Mouse (Mus musculus) forebrain, embryonic 11.5 days (tissue): ENCODE data around the gene Klhdc8b. TPM values are rescaled to one million over a fixed set of nuclear protein-coding genes. Genes with fewer than 3 reads are reported as not detected.

ENCODE experiments used
- ATAC-seq: fragments of 200-750 bp; cut with Nextera tagmentation; replicated peaks from 2 replicates; pipeline ENCODE4 v1.8.0; 2017; ENCODE audit warnings: moderate TSS enrichment; ENCODE audit not compliant: low FRiP score
- DNase-seq: peaks from one replicate; pipeline ENCODE4 v3.0.0-alpha.2; 2017; ENCODE audit warnings: low spot score
- H3K27ac ChIP-seq: fragments of 300-500 bp; sonication (generic); 2 replicates; pipeline ENCODE4 v1.5.1; 2014; ENCODE audit warnings: low read depth, low read length
- H3K27me3 ChIP-seq: fragments of 300-500 bp; sonication (generic); 2 replicates; pipeline ENCODE4 v1.6.1; 2014; ENCODE audit warnings: mild to moderate bottlenecking, low read length, mixed read lengths; ENCODE audit not compliant: control insufficient read depth, insufficient read depth
- H3K36me3 ChIP-seq: fragments of 300-500 bp; sonication (generic); 2 replicates; pipeline ENCODE4 v1.6.1; 2014; ENCODE audit warnings: mild to moderate bottlenecking, low read length, moderate library complexity, mixed read lengths; ENCODE audit not compliant: control insufficient read depth, insufficient read depth
- H3K4me1 ChIP-seq: fragments of 300-500 bp; sonication (generic); replicated peaks from 2 replicates; pipeline ENCODE4 v1.6.1; 2014; ENCODE audit warnings: low read length, mixed read lengths; ENCODE audit not compliant: control insufficient read depth, insufficient read depth
- H3K4me2 ChIP-seq: fragments of 300-500 bp; sonication (generic); 2 replicates; pipeline ENCODE4 v1.6.1; 2014; ENCODE audit warnings: low read depth, mild to moderate bottlenecking, low read length, moderate library complexity, mixed read lengths; ENCODE audit not compliant: severe bottlenecking
- H3K4me3 ChIP-seq: fragments of 300-500 bp; sonication (generic); 2 replicates; pipeline ENCODE4 v1.5.1; 2014; ENCODE audit warnings: low read depth, low read length
- H3K9ac ChIP-seq: fragments of 300-500 bp; sonication (generic); 2 replicates; pipeline ENCODE4 v1.6.1; 2014; ENCODE audit warnings: low read length
- H3K9me3 ChIP-seq: fragments of 300-500 bp; sonication (generic); 2 replicates; pipeline ENCODE4 v1.6.1; 2016; ENCODE audit warnings: low read length, mixed read lengths; ENCODE audit not compliant: control insufficient read depth
- WGBS: fragments of 180-500 bp; shearing (Covaris S2); extraction: QIAGEN DNeasy Blood & Tissue Kit; methylation state at CpG from one replicate; pipeline ENCODE4 v1.1.7; 2014; 5-methylcytosine and 5-hydroxymethylcytosine counted together
- polyA plus RNA-seq: library from polyadenylated mRNA; unstranded; fragments of >200 nt; fragmentation: Nextera tagmentation; extraction: Ambion mirVana; gene quantifications from 2 replicates; pipeline ENCODE4 v1.2.1, GENCODE M21; 2014

Klhdc8b gene
- polyA plus RNA-seq, 1 experiment from 2014 or later = 49.5 TPM

DNA sequence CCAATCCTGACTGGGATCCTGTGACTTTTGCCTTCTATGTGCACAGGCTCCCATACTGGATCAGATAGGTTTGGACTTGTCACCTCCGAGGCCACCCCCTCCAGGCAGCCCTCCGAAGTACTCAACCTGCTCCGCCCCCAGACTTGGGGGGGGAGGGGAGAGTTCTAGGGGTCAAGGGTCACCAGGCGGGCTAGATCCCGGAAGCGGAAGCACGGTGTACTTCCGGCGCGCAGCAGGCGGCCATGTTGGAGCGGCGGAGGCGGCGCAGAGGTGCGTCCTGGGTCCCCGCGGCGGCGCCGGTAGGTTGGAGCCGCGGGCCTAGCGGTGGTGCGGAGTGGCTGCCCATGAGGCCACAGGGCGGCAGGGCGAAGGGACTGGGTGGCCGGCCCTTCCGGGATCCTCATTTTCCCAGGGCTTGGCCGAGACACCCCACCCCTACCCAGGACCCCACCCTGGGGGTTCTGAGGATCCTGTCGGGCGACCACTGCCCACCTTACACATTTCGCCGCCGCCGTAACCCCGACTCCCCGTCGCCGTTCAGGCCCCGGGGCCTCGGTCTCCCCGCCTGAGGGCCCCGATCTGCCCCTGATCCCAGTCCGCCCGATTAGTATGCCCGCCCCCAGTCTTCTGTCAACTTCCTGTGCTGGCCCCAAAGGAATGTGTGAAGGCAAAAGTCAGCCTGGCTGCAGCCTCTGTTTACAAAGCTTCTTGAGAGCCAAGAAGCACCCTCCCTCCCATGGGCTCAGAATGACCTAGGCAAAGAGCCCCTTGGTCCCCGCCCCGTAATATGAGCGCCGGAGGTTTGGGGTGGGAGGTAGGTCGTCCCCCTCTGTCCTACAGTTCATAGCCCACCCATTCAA is 832 bp downstream of the Klhdc8b start, which contains the start of gene Ccdc71:
Ccdc71 (plus strand) TSS at position 209 of the 860 bp plus-strand sequence.
- Histone ChIP-seq H3K36me3 (peaks cover 12% of the 10 kb centered on the region; the same call in 1 of the 2 replicates), H3K4me1 (peaks cover 4% of the 10 kb centered on the region; the same call in 1 of the 2 replicates), H3K27ac (peak within 1 kb of the TSS; percentile 55; the same call in 1 of the 2 replicates), H3K9ac (peak within 1 kb of the TSS; percentile 86), H3K4me3 (peak within 1 kb of the TSS; percentile 91), H3K27me3 (no peaks in the 10 kb centered on the region), H3K9me3 (no peaks in the 10 kb centered on the region), H3K4me2 (peak within 1 kb of the TSS; percentile 92)
- peak; percentile 86 for ATAC-seq
- WGBS = 1% methylated on average over 52 of the region's 52 CpGs
- DNase-seq = peak; percentile 90

DNA sequence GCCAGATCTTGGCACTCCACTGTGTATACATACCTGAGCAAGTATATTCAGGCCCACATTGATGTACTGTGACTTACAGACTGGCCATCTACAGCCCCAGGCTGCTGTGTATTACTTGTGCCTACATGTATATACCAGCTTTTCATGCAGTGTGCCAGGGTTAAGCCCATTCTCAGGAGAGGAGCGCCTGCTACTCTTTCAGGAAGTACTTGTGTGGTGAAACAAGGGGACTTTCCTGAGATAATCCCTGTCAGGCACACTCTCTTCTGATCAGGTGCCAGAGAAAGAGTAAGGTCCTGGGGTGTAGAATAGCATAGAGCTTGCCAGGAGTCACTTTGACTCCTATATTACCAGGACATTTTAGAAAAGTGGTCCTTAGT is 1.5 kb downstream of the Klhdc8b start:
- peaks cover 4% of the 10 kb centered on the region; the same call in 1 of the 2 replicates for H3K4me1 ChIP-seq
- WGBS = 89% methylated on average over 1 of the region's 1 CpGs
- no peaks in the 10 kb centered on the region for H3K27me3 ChIP-seq
- H3K9ac ChIP-seq = no peak overlapping the region
- H3K36me3 ChIP-seq = peaks cover 12% of the 10 kb centered on the region; the same call in 1 of the 2 replicates
- peak overlapping the region; percentile 91 for H3K4me3 ChIP-seq
- no peak overlapping the region for H3K27ac ChIP-seq
- peak; percentile 37; the same call in 1 of the 2 replicates for ATAC-seq
- H3K9me3 ChIP-seq = no peaks in the 10 kb centered on the region
- no peak for DNase-seq
- peak overlapping the region; percentile 28; the same call in 1 of the 2 replicates for H3K4me2 ChIP-seq

DNA sequence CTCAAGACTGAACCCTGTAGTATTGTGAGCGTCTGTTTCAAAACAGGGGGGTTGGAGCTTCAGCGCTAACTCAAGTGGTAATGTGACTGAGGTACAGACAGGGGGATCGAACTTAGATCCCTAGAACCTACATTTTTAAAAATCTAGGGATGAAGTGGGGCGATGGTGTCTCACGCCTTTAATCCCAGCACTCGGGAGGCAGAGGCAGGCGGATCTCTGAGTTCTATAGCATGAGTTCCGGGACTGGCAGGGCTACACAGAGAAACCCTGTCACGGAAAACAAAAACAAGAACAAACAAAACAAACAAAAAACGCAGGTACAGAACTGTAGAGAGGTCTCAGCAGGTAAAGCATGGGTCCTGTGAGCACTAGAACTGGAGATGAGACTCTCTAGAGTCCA is 4.4 kb downstream of the Klhdc8b start:
- no peak overlapping the region for H3K27ac ChIP-seq
- ATAC-seq = no peak
- no peak overlapping the region for H3K4me3 ChIP-seq
- H3K4me2 ChIP-seq = no peak overlapping the region
- no peaks in the 10 kb centered on the region for H3K27me3 ChIP-seq
- WGBS = 87% methylated on average over 10 of the region's 10 CpGs
- no peaks in the 10 kb centered on the region for H3K9me3 ChIP-seq
- H3K36me3 ChIP-seq = no peaks in the 10 kb centered on the region
- DNase-seq = no peak
- peaks cover 10% of the 10 kb centered on the region; the same call in 1 of the 2 replicates for H3K4me1 ChIP-seq
- no peak overlapping the region for H3K9ac ChIP-seq

- Histone ChIP-seq H3K4me1 (peaks cover 9% of the 10 kb centered on the region; the same call in 1 of the 2 replicates), H3K4me2 (no peak overlapping the region), H3K27ac (no peak overlapping the region), H3K9me3 (no peaks in the 10 kb centered on the region), H3K4me3 (no peak overlapping the region), H3K9ac (no peak overlapping the region), H3K27me3 (no peaks in the 10 kb centered on the region), H3K36me3 (no peaks in the 10 kb centered on the region)
- ATAC-seq (no peak), DNase-seq (no peak)
- WGBS = 83% methylated on average over 12 of the region's 12 CpGs
Observed at GRCm38 (mm10) chr9:108455747-108456571, 5.4 kb downstream of the Klhdc8b start.

DNA sequence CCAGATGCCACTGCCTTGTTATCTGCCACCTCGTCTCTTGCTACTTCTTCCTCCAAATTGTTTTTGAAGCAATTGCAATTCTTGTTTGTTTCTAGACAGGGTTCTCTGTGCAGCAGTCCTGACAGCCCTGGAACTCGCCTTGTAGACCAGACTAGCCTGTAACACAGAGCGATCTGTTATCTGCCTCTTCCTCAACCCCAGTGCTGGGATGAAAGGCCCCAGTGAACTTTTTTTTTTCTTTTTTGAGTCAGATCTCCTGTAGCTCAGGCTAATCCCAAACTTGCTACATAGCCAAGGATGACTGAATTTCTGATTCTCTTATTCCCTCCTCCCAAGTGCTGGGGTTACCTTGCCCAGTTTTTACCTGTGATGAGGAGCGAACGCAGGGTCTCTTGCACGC is 7.0 kb downstream of the Klhdc8b start:
- no peaks in the 10 kb centered on the region for H3K9me3 ChIP-seq
- H3K27me3 ChIP-seq = no peaks in the 10 kb centered on the region
- no peak overlapping the region for H3K4me3 ChIP-seq
- peaks cover 17% of the 10 kb centered on the region for H3K4me1 ChIP-seq
- no peak overlapping the region for H3K4me2 ChIP-seq
- no peak overlapping the region for H3K27ac ChIP-seq
- WGBS = 85% methylated on average over 6 of the region's 6 CpGs
- no peak overlapping the region for H3K9ac ChIP-seq
- no peak for DNase-seq
- no peak for ATAC-seq
- H3K36me3 ChIP-seq = no peaks in the 10 kb centered on the region

GRCm38 (mm10) chr9:108453458-108453857 is 7.9 kb downstream of the Klhdc8b start:
- DNase-seq = no peak
- no peak overlapping the region for H3K4me3 ChIP-seq
- peaks cover 22% of the 10 kb centered on the region for H3K4me1 ChIP-seq
- H3K36me3 ChIP-seq = no peaks in the 10 kb centered on the region
- 81% methylated on average over 4 of the region's 4 CpGs for WGBS
- H3K27ac ChIP-seq = no peak overlapping the region
- no peak overlapping the region for H3K4me2 ChIP-seq
- H3K9me3 ChIP-seq = no peaks in the 10 kb centered on the region
- no peaks in the 10 kb centered on the region for H3K27me3 ChIP-seq
- no peak for ATAC-seq
- no peak overlapping the region for H3K9ac ChIP-seq

GRCm38 (mm10) chr9:108452911-108453310 is 8.5 kb downstream of the Klhdc8b start:
- H3K36me3 ChIP-seq = peaks cover 3% of the 10 kb centered on the region; the same call in 1 of the 2 replicates
- H3K9ac ChIP-seq = peak overlapping the region; percentile 68
- DNase-seq (no peak), ATAC-seq (no peak)
- WGBS = 50% methylated on average over 6 of the region's 6 CpGs
- no peaks in the 10 kb centered on the region for H3K9me3 ChIP-seq
- peak overlapping the region; percentile 55 for H3K4me3 ChIP-seq
- H3K4me2 ChIP-seq = peak overlapping the region; percentile 95
- H3K4me1 ChIP-seq = peaks cover 22% of the 10 kb centered on the region
- no peak overlapping the region for H3K27ac ChIP-seq
- no peaks in the 10 kb centered on the region for H3K27me3 ChIP-seq

DNA sequence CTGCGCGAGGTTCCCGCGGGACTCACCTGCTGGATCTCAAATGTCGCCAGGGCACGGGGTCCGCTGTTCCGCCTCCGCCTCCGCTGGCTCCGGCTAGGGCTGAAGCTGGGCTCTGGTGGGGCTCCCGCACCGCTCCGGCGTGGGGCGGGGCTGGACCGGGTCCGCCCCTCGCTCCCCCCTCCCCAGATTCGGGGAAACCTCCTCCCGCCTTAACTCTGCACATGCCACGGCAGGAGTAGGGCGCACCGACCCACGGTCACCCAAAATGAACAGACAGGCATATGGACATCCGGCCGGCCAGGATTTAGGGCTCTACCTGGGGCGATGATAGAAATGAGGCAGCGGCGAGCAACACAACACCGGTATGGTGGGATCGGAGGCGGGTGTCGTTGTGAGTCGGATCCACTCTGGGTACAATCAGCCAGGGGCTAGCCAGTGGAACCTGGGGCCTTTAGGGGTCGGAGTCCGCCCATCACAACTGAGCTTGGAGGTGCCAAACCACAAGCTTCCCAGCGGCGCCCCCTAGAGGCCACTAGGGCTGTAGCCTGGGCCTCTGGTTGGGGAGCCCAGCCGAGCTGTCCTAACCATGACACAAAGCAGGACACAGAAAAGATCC is 9.0 kb downstream of the Klhdc8b start:
- ATAC-seq (peak; percentile 73), DNase-seq (peak; percentile 97)
- under 1% methylated on average over 40 of the region's 40 CpGs for WGBS
- Histone ChIP-seq H3K27ac (peak overlapping the region; percentile 5; the same call in 1 of the 2 replicates), H3K4me3 (peak overlapping the region; percentile 55), H3K27me3 (no peaks in the 10 kb centered on the region), H3K4me2 (peak overlapping the region; percentile 95), H3K4me1 (peaks cover 22% of the 10 kb centered on the region), H3K9me3 (no peaks in the 10 kb centered on the region), H3K9ac (peak overlapping the region; percentile 68), H3K36me3 (peaks cover 3% of the 10 kb centered on the region; the same call in 1 of the 2 replicates)
